Mouse (Mus musculus) bone marrow, adult 2 months (tissue): Measurements from ENCODE around the gene Iqca.

ENCODE experiments used
- CTCF ChIP-seq: fragments of 200-500 bp; IDR thresholded peaks from 2 replicates; pipeline ENCODE4 v1.5.1; 2011; ENCODE audit warnings: low read length, control low read depth; ENCODE audit not compliant: control insufficient read depth, insufficient read depth
- POLR2A ChIP-seq: fragments of 200-500 bp; IDR thresholded peaks from 2 replicates; pipeline ENCODE4 v1.6.1; 2011; ENCODE audit warnings: low read depth, mild to moderate bottlenecking, control low read depth, low read length, borderline replicate concordance; ENCODE audit not compliant: control insufficient read depth

DNA sequence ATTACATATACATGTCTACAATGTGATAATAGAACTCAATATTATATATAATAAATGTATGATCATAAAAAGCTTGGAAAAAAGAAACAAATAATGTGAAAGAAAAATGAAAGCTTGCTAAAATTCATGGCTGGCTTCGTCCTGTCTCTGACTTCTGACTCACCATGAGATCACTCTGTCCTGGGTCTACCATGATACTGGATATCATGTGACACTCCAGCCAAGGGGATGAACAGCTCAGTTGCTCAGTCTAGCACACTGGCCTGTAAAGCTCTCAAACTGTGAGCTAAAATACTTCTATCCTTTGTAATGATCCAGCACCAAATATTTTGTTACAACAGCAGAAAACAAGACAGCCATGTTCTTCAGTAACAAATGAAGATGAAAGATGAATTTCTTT lies 143.1 kb downstream of the Iqca start:
- no peak for TF ChIP-seq CTCF
- TF ChIP-seq POLR2A = no peak
